Mouse (Mus musculus) liver, embryonic 15.5 days (tissue): ENCODE data around the gene L3mbtl2. TPM values are rescaled to one million over a fixed set of nuclear protein-coding genes. Genes with fewer than 3 reads are reported as not detected.
A peak's percentile ranks its signal among the peaks of the same experiment; 100 is the strongest.

ENCODE experiments used
- ATAC-seq: fragments of 200-750 bp; cut with Nextera tagmentation; 2 replicates; pipeline ENCODE4 v1.8.0; 2017; ENCODE audit warnings: moderate number of reproducible peaks, mild to moderate bottlenecking, moderate library complexity; ENCODE audit not compliant: insufficient read depth
- H3K27ac ChIP-seq: fragments of 300-500 bp; sonication (generic); replicated peaks from 2 replicates; pipeline ENCODE4 v1.5.1; 2015; ENCODE audit warnings: mild to moderate bottlenecking, inconsistent platforms
- H3K27me3 ChIP-seq: fragments of 300-500 bp; sonication (generic); 2 replicates; pipeline ENCODE4 v1.6.1; 2015; ENCODE audit warnings: mild to moderate bottlenecking, inconsistent platforms
- H3K36me3 ChIP-seq: fragments of 300-500 bp; sonication (generic); replicated peaks from 2 replicates; pipeline ENCODE4 v1.6.1; 2015; ENCODE audit warnings: moderate library complexity, mild to moderate bottlenecking, inconsistent platforms
- H3K4me1 ChIP-seq: fragments of 300-500 bp; sonication (generic); replicated peaks from 2 replicates; pipeline ENCODE4 v1.6.1; 2015; ENCODE audit warnings: inconsistent platforms
- H3K4me2 ChIP-seq: fragments of 300-500 bp; sonication (generic); 2 replicates; pipeline ENCODE4 v1.6.1; 2015; ENCODE audit warnings: moderate library complexity, mild to moderate bottlenecking, inconsistent platforms
- H3K4me3 ChIP-seq: fragments of 300-500 bp; sonication (generic); replicated peaks from 2 replicates; pipeline ENCODE4 v1.5.1; 2015; ENCODE audit warnings: mild to moderate bottlenecking, inconsistent platforms
- H3K9ac ChIP-seq: fragments of 300-500 bp; sonication (generic); 2 replicates; pipeline ENCODE4 v1.6.1; 2015; ENCODE audit warnings: moderate library complexity, mild to moderate bottlenecking, inconsistent platforms
- H3K9me3 ChIP-seq: fragments of 300-500 bp; sonication (generic); replicated peaks from 2 replicates; pipeline ENCODE4 v1.6.1; 2016; ENCODE audit warnings: inconsistent platforms
- WGBS: fragments of 180-500 bp; shearing (Covaris S2); methylation state at CpG from one replicate; pipeline ENCODE4 v1.1.7; 2015; ENCODE audit warnings: mixed read lengths; ENCODE audit not compliant: insufficient replicate concordance; 5-methylcytosine and 5-hydroxymethylcytosine counted together
- polyA plus RNA-seq: library from polyadenylated mRNA; unstranded; fragments of >200 nt; fragmentation: Nextera tagmentation; extraction: Ambion mirVana; gene quantifications from 2 replicates; pipeline ENCODE4 v1.2.1, GENCODE M21; 2015

Gene L3mbtl2
- polyA plus RNA-seq, 1 experiment from 2014 or later, result 13.1 TPM

GRCm38 (mm10) chr15:81709686-81710085 is 46.0 kb downstream of the L3mbtl2 start:
- 85% methylated on average over 1 of the region's 1 CpGs for WGBS
- Histone ChIP-seq H3K4me1 (peaks cover 6% of the 10 kb centered on the region; the same call in 1 of the 2 replicates), H3K9me3 (no peaks in the 10 kb centered on the region), H3K27me3 (no peaks in the 10 kb centered on the region), H3K27ac (no peak overlapping the region), H3K4me2 (no peak overlapping the region), H3K4me3 (no peak overlapping the region), H3K36me3 (peaks cover 94% of the 10 kb centered on the region), H3K9ac (no peak overlapping the region)
- ATAC-seq, result no peak

- WGBS, result 83% methylated on average over 4 of the region's 4 CpGs
- Histone ChIP-seq H3K36me3 (peaks cover 94% of the 10 kb centered on the region), H3K4me2 (no peak overlapping the region), H3K9me3 (no peaks in the 10 kb centered on the region), H3K27ac (no peak overlapping the region), H3K4me3 (no peak overlapping the region), H3K9ac (no peak overlapping the region), H3K27me3 (no peaks in the 10 kb centered on the region), H3K4me1 (peaks cover 6% of the 10 kb centered on the region; the same call in 1 of the 2 replicates)
- no peak for ATAC-seq
Observed at GRCm38 (mm10) chr15:81710801-81711200, 47.1 kb downstream of the L3mbtl2 start.

- no peaks in the 10 kb centered on the region for H3K9me3 ChIP-seq
- H3K27ac ChIP-seq, result no peak overlapping the region
- no peak overlapping the region for H3K9ac ChIP-seq
- peaks cover 95% of the 10 kb centered on the region for H3K36me3 ChIP-seq
- WGBS, result 82% methylated on average over 6 of the region's 6 CpGs
- H3K4me2 ChIP-seq, result no peak overlapping the region
- peaks cover 6% of the 10 kb centered on the region; the same call in 1 of the 2 replicates for H3K4me1 ChIP-seq
- no peak for ATAC-seq
- H3K27me3 ChIP-seq, result no peaks in the 10 kb centered on the region
- H3K4me3 ChIP-seq, result no peak overlapping the region
Observed at GRCm38 (mm10) chr15:81713742-81714141, 50.1 kb downstream of the L3mbtl2 start.

GRCm38 (mm10) chr15:81718336-81719138 is 54.8 kb downstream of the L3mbtl2 start:
- H3K27me3 ChIP-seq, result no peaks in the 10 kb centered on the region
- ATAC-seq, result no peak
- no peaks in the 10 kb centered on the region for H3K4me1 ChIP-seq
- H3K9me3 ChIP-seq, result no peaks in the 10 kb centered on the region
- peaks cover 95% of the 10 kb centered on the region for H3K36me3 ChIP-seq
- H3K27ac ChIP-seq, result no peak overlapping the region
- H3K9ac ChIP-seq, result no peak overlapping the region
- no peak overlapping the region for H3K4me3 ChIP-seq
- 91% methylated on average over 9 of the region's 9 CpGs for whole genome bisulfite sequencing
- H3K4me2 ChIP-seq, result no peak overlapping the region

GRCm38 (mm10) chr15:81719139-81719531 is 55.4 kb downstream of the L3mbtl2 start:
- Histone ChIP-seq H3K27me3 (no peaks in the 10 kb centered on the region), H3K9me3 (no peaks in the 10 kb centered on the region), H3K36me3 (peaks cover 95% of the 10 kb centered on the region), H3K4me3 (no peak overlapping the region), H3K9ac (no peak overlapping the region), H3K4me2 (no peak overlapping the region), H3K4me1 (no peaks in the 10 kb centered on the region), H3K27ac (no peak overlapping the region)
- WGBS, result 93% methylated on average over 6 of the region's 6 CpGs
- ATAC-seq, result no peak

- Histone ChIP-seq H3K4me3 (no peak overlapping the region), H3K9ac (no peak overlapping the region), H3K4me1 (peaks cover 10% of the 10 kb centered on the region), H3K9me3 (no peaks in the 10 kb centered on the region), H3K27ac (no peak overlapping the region), H3K27me3 (no peaks in the 10 kb centered on the region), H3K4me2 (no peak overlapping the region), H3K36me3 (peaks cover 97% of the 10 kb centered on the region)
- 92% methylated on average over 5 of the region's 5 CpGs for WGBS
- ATAC-seq, result no peak
Observed at GRCm38 (mm10) chr15:81722361-81722760, 58.7 kb downstream of the L3mbtl2 start.

GRCm38 (mm10) chr15:81723653-81724052 is 60.0 kb downstream of the L3mbtl2 start:
- Histone ChIP-seq H3K4me3 (no peak overlapping the region), H3K9me3 (no peaks in the 10 kb centered on the region), H3K36me3 (peaks cover 94% of the 10 kb centered on the region), H3K27me3 (no peaks in the 10 kb centered on the region), H3K27ac (no peak overlapping the region), H3K4me1 (peaks cover 23% of the 10 kb centered on the region), H3K4me2 (no peak overlapping the region), H3K9ac (no peak overlapping the region)
- no peak for ATAC-seq
- WGBS, result 92% methylated on average over 11 of the region's 11 CpGs

GRCm38 (mm10) chr15:81725965-81726364 is 62.3 kb downstream of the L3mbtl2 start:
- Histone ChIP-seq H3K36me3 (peaks cover 71% of the 10 kb centered on the region), H3K4me2 (no peak overlapping the region)
- no peak for ATAC-seq

GRCm38 (mm10) chr15:81729241-81729791 is 65.6 kb downstream of the L3mbtl2 start:
- peaks cover 29% of the 10 kb centered on the region for H3K4me1 ChIP-seq
- peak overlapping the region; percentile 99 for H3K4me3 ChIP-seq
- H3K27me3 ChIP-seq, result peaks cover 16% of the 10 kb centered on the region; the same call in 1 of the 2 replicates
- under 1% methylated on average over 49 of the region's 49 CpGs for WGBS
- H3K4me2 ChIP-seq, result peak overlapping the region; percentile 86
- peaks cover 37% of the 10 kb centered on the region for H3K36me3 ChIP-seq
- H3K9ac ChIP-seq, result peak overlapping the region; percentile 95
- H3K27ac ChIP-seq, result peak overlapping the region; percentile 94
- ATAC-seq, result peak; percentile 62
- no peaks in the 10 kb centered on the region for H3K9me3 ChIP-seq

More at GRCm38 (mm10) chr15:81725965-81726364, 62.3 kb downstream of the L3mbtl2 start:
- H3K27me3 ChIP-seq, result no peaks in the 10 kb centered on the region
- H3K4me1 ChIP-seq, result peaks cover 29% of the 10 kb centered on the region
- 92% methylated on average over 8 of the region's 8 CpGs for WGBS
- H3K4me3 ChIP-seq, result no peak overlapping the region
- H3K9ac ChIP-seq, result no peak overlapping the region
- no peaks in the 10 kb centered on the region for H3K9me3 ChIP-seq
- no peak overlapping the region for H3K27ac ChIP-seq

GRCm38 (mm10) chr15:81729792-81730635 is 66.3 kb downstream of the L3mbtl2 start:
- Histone ChIP-seq H3K36me3 (peaks cover 30% of the 10 kb centered on the region), H3K9ac (peak overlapping the region; percentile 95), H3K9me3 (no peaks in the 10 kb centered on the region), H3K27me3 (peaks cover 16% of the 10 kb centered on the region; the same call in 1 of the 2 replicates), H3K4me2 (peak overlapping the region; percentile 86), H3K27ac (peak overlapping the region; percentile 94), H3K4me1 (peaks cover 29% of the 10 kb centered on the region), H3K4me3 (peak overlapping the region; percentile 99)
- ATAC-seq, result peak; percentile 97
- WGBS, result 5% methylated on average over 41 of the region's 41 CpGs

GRCm38 (mm10) chr15:81735075-81735474 is 71.4 kb downstream of the L3mbtl2 start:
- H3K4me2 ChIP-seq, result no peak overlapping the region
- WGBS, result 34% methylated on average over 3 of the region's 3 CpGs
- no peak overlapping the region for H3K27ac ChIP-seq
- H3K4me1 ChIP-seq, result peaks cover 4% of the 10 kb centered on the region
- no peaks in the 10 kb centered on the region for H3K9me3 ChIP-seq
- H3K4me3 ChIP-seq, result no peak overlapping the region
- no peak overlapping the region for H3K9ac ChIP-seq
- H3K27me3 ChIP-seq, result peaks cover 23% of the 10 kb centered on the region; the same call in 1 of the 2 replicates
- ATAC-seq, result no peak
- no peaks in the 10 kb centered on the region for H3K36me3 ChIP-seq
